Mouse (Mus musculus) MEL (cell line): ENCODE data around the gene Maff. TPM values are rescaled to one million over a fixed set of nuclear protein-coding genes. Genes with fewer than 3 reads are reported as not detected.

Source experiments
- DNase-seq: peaks from one replicate; pipeline ENCODE4 v3.0.0; 2011; ENCODE audit warnings: low read depth, low spot score
- H3K27ac ChIP-seq: 2 replicates; pipeline ENCODE4 v1.5.1; 2012; ENCODE audit warnings: low read depth, mild to moderate bottlenecking, control low read depth, low read length, moderate library complexity; ENCODE audit not compliant: control insufficient read depth
- H3K27me3 ChIP-seq, 2 experiments: fragments of 150-350 bp in 1 of 2; sonication (generic) in 1 of 2; 2 replicates each; pipeline ENCODE4 v1.6.1; 2012; ENCODE audit warnings: low read length in 2 of 2, mild to moderate bottlenecking in 2 of 2, improper control_type of control experiment in 1 of 2, moderate library complexity in 1 of 2; ENCODE audit not compliant: insufficient read depth in 2 of 2, control insufficient read depth in 1 of 2
- H3K36me3 ChIP-seq, 2 experiments: 2 replicates each; pipeline ENCODE4 v1.6.1; 2012 to 2014; ENCODE audit warnings: low read length in 2 of 2, improper control_type of control experiment in 1 of 2, inconsistent platforms in 1 of 2, mild to moderate bottlenecking in 1 of 2; ENCODE audit not compliant: insufficient read depth in 2 of 2, control insufficient read depth in 1 of 2
- H3K4me1 ChIP-seq, 2 experiments: fragments of 150-350 bp in 1 of 2; sonication (generic) in 1 of 2; 2 replicates each; pipeline ENCODE4 v1.6.1; 2012; ENCODE audit warnings: low read length in 2 of 2, improper control_type of control experiment in 1 of 2, mild to moderate bottlenecking in 1 of 2; ENCODE audit not compliant: insufficient read depth in 2 of 2, control insufficient read depth in 1 of 2
- H3K4me3 ChIP-seq, 2 experiments: fragments of 150-350 bp in 1 of 2; sonication (generic) in 1 of 2; 2 replicates each; pipeline ENCODE4 v1.5.1; 2012; ENCODE audit warnings: low read depth in 2 of 2, low read length in 2 of 2, mild to moderate bottlenecking in 2 of 2, moderate library complexity in 2 of 2, control low read depth in 1 of 2, improper control_type of control experiment in 1 of 2; ENCODE audit not compliant: control insufficient read depth in 1 of 2, insufficient read depth in 1 of 2
- H3K79me2 ChIP-seq: 2 replicates; pipeline ENCODE4 v1.6.1; 2012; ENCODE audit warnings: mild to moderate bottlenecking, low read length, moderate library complexity; ENCODE audit not compliant: control insufficient read depth, poor library complexity, insufficient read depth
- H3K9ac ChIP-seq: 2 replicates; pipeline ENCODE4 v1.6.1; 2012; ENCODE audit warnings: low read depth, mild to moderate bottlenecking, control low read depth, low read length, moderate library complexity; ENCODE audit not compliant: control insufficient read depth, poor library complexity, severe bottlenecking
- H3K9me3 ChIP-seq: fragments of 150-350 bp; sonication (generic); replicated peaks from 2 replicates; pipeline ENCODE4 v1.6.1; 2012; ENCODE audit warnings: mild to moderate bottlenecking, low read length, improper control_type of control experiment, moderate library complexity; ENCODE audit not compliant: insufficient read depth
- CHD2 ChIP-seq: IDR thresholded peaks from 2 replicates; pipeline ENCODE4 v1.6.1; 2011; ENCODE audit warnings: low read length, improper control_type of control experiment
- ELF1 ChIP-seq: IDR thresholded peaks from 2 replicates; pipeline ENCODE4 v1.6.1; 2014; ENCODE audit warnings: low read depth, mild to moderate bottlenecking, inconsistent platforms, low read length, improper control_type of control experiment, moderate library complexity
- KAT2A ChIP-seq: conservative IDR thresholded peaks from 2 replicates; pipeline ENCODE4 v1.6.1; 2012; ENCODE audit warnings: low read depth, low read length, improper control_type of control experiment, inconsistent platforms
- MAX ChIP-seq: IDR thresholded peaks from 2 replicates; pipeline ENCODE4 v1.6.1; 2011; ENCODE audit warnings: low read length, improper control_type of control experiment
- MAZ ChIP-seq: IDR thresholded peaks from 2 replicates; pipeline ENCODE4 v1.6.1; 2012; ENCODE audit warnings: low read depth, mild to moderate bottlenecking, inconsistent platforms, low read length, improper control_type of control experiment
- MEF2A ChIP-seq: IDR thresholded peaks from 2 replicates; pipeline ENCODE4 v1.6.1; 2014; ENCODE audit warnings: low read depth, mild to moderate bottlenecking, inconsistent platforms, low read length, improper control_type of control experiment; ENCODE audit not compliant: poor library complexity, insufficient replicate concordance, severe bottlenecking; ENCODE audit errors: extremely low read depth
- MXI1 ChIP-seq: IDR thresholded peaks from 2 replicates; pipeline ENCODE4 v1.6.1; 2011; ENCODE audit warnings: mild to moderate bottlenecking, low read depth, low read length, improper control_type of control experiment
- MYC ChIP-seq: IDR thresholded peaks from 2 replicates; pipeline ENCODE4 v1.6.1; 2011; ENCODE audit warnings: low read depth, mild to moderate bottlenecking, low read length, improper control_type of control experiment, moderate library complexity
- NELFE ChIP-seq: IDR thresholded peaks from 2 replicates; pipeline ENCODE4 v1.6.1; 2011; ENCODE audit warnings: low read depth, low read length, improper control_type of control experiment
- POLR2A ChIP-seq, 2 experiments: IDR thresholded peaks; 2 replicates each; pipeline ENCODE4 v1.6.1; 2011 to 2012; ENCODE audit warnings: low read length in 2 of 2, mild to moderate bottlenecking in 2 of 2, control low read depth in 1 of 2, improper control_type of control experiment in 1 of 2, low read depth in 1 of 2, moderate library complexity in 1 of 2; ENCODE audit not compliant: control insufficient read depth in 1 of 2, insufficient read depth in 1 of 2, poor library complexity in 1 of 2
- RAD21 ChIP-seq: IDR thresholded peaks from 2 replicates; pipeline ENCODE4 v1.6.1; 2011; ENCODE audit warnings: mild to moderate bottlenecking, low read depth, low read length, improper control_type of control experiment
- TBP ChIP-seq: IDR thresholded peaks from 2 replicates; pipeline ENCODE4 v1.8.0; 2011; ENCODE audit warnings: low read depth, low read length, improper control_type of control experiment
- TCF12 ChIP-seq: IDR thresholded peaks from 2 replicates; pipeline ENCODE4 v1.6.1; 2014; ENCODE audit warnings: low read depth, mild to moderate bottlenecking, inconsistent platforms, low read length, improper control_type of control experiment, moderate library complexity
- USF1 ChIP-seq: IDR thresholded peaks from 2 replicates; pipeline ENCODE4 v1.6.1; 2014; ENCODE audit warnings: low read depth, mild to moderate bottlenecking, inconsistent platforms, low read length, improper control_type of control experiment, moderate library complexity
- USF2 ChIP-seq, 2 experiments: IDR thresholded peaks; 2 replicates each; pipeline ENCODE4 v1.6.1; 2011 to 2012; ENCODE audit warnings: improper control_type of control experiment in 2 of 2, low read length in 2 of 2, borderline replicate concordance in 1 of 2, inconsistent platforms in 1 of 2, low read depth in 1 of 2, mild to moderate bottlenecking in 1 of 2; ENCODE audit not compliant: insufficient read depth in 1 of 2
- ZC3H11A ChIP-seq: IDR thresholded peaks from 2 replicates; pipeline ENCODE4 v1.6.1; 2012; ENCODE audit warnings: low read depth, mild to moderate bottlenecking, inconsistent platforms, low read length, improper control_type of control experiment
- ZKSCAN1 ChIP-seq: IDR thresholded peaks from 2 replicates; pipeline ENCODE4 v1.6.1; 2012; ENCODE audit warnings: low read depth, mild to moderate bottlenecking, inconsistent platforms, low read length, improper control_type of control experiment, moderate library complexity
- ZNF384 ChIP-seq: IDR thresholded peaks from 2 replicates; pipeline ENCODE4 v1.6.1; 2012; ENCODE audit warnings: low read depth, mild to moderate bottlenecking, inconsistent platforms, low read length, improper control_type of control experiment
- polyA plus RNA-seq, 2 experiments: library from polyadenylated mRNA; stranded (reverse) in 1 of 2; unstranded in 1 of 2; fragments of >175 nt in 1 of 2; fragments of >200 nt in 1 of 2; gene quantifications; 2 replicates each; pipeline versions ENCODE4 v1.2.1 to v1.2.4; 2012; ENCODE audit warnings: low replicate concordance in 2 of 2, low read depth in 1 of 2; ENCODE audit not compliant: insufficient read length in 2 of 2, insufficient read depth in 1 of 2, missing spikeins in 1 of 2
- total RNA-seq: library from RNA; depleted of rRNA; stranded (reverse); fragments of 300-350 nt; gene quantifications from 2 replicates; pipeline ENCODE4 v1.2.3, GENCODE M21; 2012; rRNA removed

The Maff gene
- total and polyA plus RNA-seq, 3 experiments, result 3.3 to 5.8 TPM; not detected in 1

GRCm38 (mm10) chr15:79406564-79406963 is 60.1 kb downstream of the Maff start:
- Histone ChIP-seq H3K27me3 (no peaks in the 10 kb centered on the region), H3K4me1 (peaks cover 2 to 28% of the 10 kb centered on the region in 2 experiments; a peak in 3 of 4 replicates), H3K27ac (no peak overlapping the region), H3K9me3 (no peaks in the 10 kb centered on the region), H3K79me2 (peaks cover 9% of the 10 kb centered on the region), H3K9ac (no peak overlapping the region), H3K4me3 (no peak overlapping the region), H3K36me3 (peaks cover 0 to 7% of the 10 kb centered on the region in 2 experiments; a peak in 1 of 4 replicates)
- DNase-seq, result no peak
- TF ChIP-seq MAZ, result no peak
- TF ChIP-seq TCF12, result no peak
- no peak for TF ChIP-seq MYC
- no peak for TF ChIP-seq MEF2A
- no peak for TF ChIP-seq POLR2A (IDR thresholded peaks at IDR 0.05; ENCODE audit: control insufficient read depth in 1 of 2, insufficient read depth in 1 of 2, low read depth in 1 of 2, low read length in 2 of 2, poor library complexity in 1 of 2)
- TF ChIP-seq CHD2, result no peak
- no peak for TF ChIP-seq MAX
- TF ChIP-seq KAT2A, result no peak
- no peak for TF ChIP-seq ZC3H11A
- TF ChIP-seq ZNF384, result no peak
- TF ChIP-seq USF2 (IDR thresholded peaks at IDR 0.05; ENCODE audit: borderline replicate concordance in 1 of 2, insufficient read depth in 1 of 2, low read depth in 1 of 2, low read length in 2 of 2), result no peak
- no peak for TF ChIP-seq ZKSCAN1
- no peak for TF ChIP-seq USF1
- no peak for TF ChIP-seq NELFE
- TF ChIP-seq MXI1, result no peak
- no peak for TF ChIP-seq TBP
- no peak for TF ChIP-seq RAD21
- TF ChIP-seq ELF1, result no peak

Other genes with a start within 250 kb of the Maff start
- gene Micall1, start 237.7 kb upstream of the Maff start, total RNA-seq, result 4.1 and 4.8 TPM in 2 replicates
- gene Micall1, start 237.7 kb upstream of the Maff start, polyA plus RNA-seq, result 10 to 100 TPM in 1 of 2 experiments, not detected in 1; 13.5 TPM
- gene Polr2f, start 205.6 kb upstream of the Maff start, total RNA-seq, result 362 and 423 TPM in 2 replicates
- gene Polr2f, start 205.6 kb upstream of the Maff start, polyA plus RNA-seq, result 100 to 1,000 TPM in 1 of 2 experiments, not detected in 1; 510 TPM
- 4.0 and 4.9 TPM in 2 replicates for gene 1700088E04Rik, start 205.4 kb upstream of the Maff start, total RNA-seq
- gene 1700088E04Rik, start 205.4 kb upstream of the Maff start, polyA plus RNA-seq, result 1 to 10 TPM in 1 of 2 experiments, not detected in 1; 9.3 TPM
- not detected in 2 replicates for gene Sox10, start 181.4 kb upstream of the Maff start, total RNA-seq
- not detected for gene Sox10, start 181.4 kb upstream of the Maff start, polyA plus RNA-seq
- 17.6 and 20.8 TPM in 2 replicates for gene Pick1, start 117.4 kb upstream of the Maff start, total RNA-seq
- gene Pick1, start 117.4 kb upstream of the Maff start, polyA plus RNA-seq, result 10 to 100 TPM in 1 of 2 experiments, not detected in 1; 24.3 TPM
- gene Gm49486, start 117.2 kb upstream of the Maff start, total RNA-seq, result 0.12 and 0.16 TPM in 2 replicates
- under 1 TPM in 1 of 2 experiments, not detected in 1; 0.46 TPM for gene Gm49486, start 117.2 kb upstream of the Maff start, polyA plus RNA-seq
- gene Slc16a8, start 91.9 kb upstream of the Maff start, total RNA-seq, result 0.15 TPM in 1 of 2 replicates, not detected in the other
- gene Slc16a8, start 91.9 kb upstream of the Maff start, polyA plus RNA-seq, result under 1 TPM in 1 of 2 experiments, not detected in 1; 0.47 TPM
- 1.1 TPM in 1 of 2 replicates, not detected in the other for gene Baiap2l2, start 61.1 kb upstream of the Maff start, total RNA-seq
- under 1 TPM in 1 of 2 experiments, not detected in 1; 0.60 TPM for gene Baiap2l2, start 61.1 kb upstream of the Maff start, polyA plus RNA-seq
- gene Pla2g6, start 18.2 kb upstream of the Maff start, total RNA-seq, result 11.8 and 12.0 TPM in 2 replicates
- 10 to 100 TPM in 1 of 2 experiments, not detected in 1; 24.7 TPM for gene Pla2g6, start 18.2 kb upstream of the Maff start, polyA plus RNA-seq
- gene Tmem184b, start 56.9 kb downstream of the Maff start, total RNA-seq, result 7.2 and 7.5 TPM in 2 replicates
- gene Tmem184b, start 56.9 kb downstream of the Maff start, polyA plus RNA-seq, result 10 to 100 TPM in 1 of 2 experiments, not detected in 1; 28.4 TPM
- gene Csnk1e, start 108.9 kb downstream of the Maff start, total RNA-seq, result 28.5 and 33.3 TPM in 2 replicates
- 10 to 100 TPM in 1 of 2 experiments, not detected in 1; 58.1 TPM for gene Csnk1e, start 108.9 kb downstream of the Maff start, polyA plus RNA-seq
- not detected in 2 replicates for gene Kcnj4, start 158.6 kb downstream of the Maff start, total RNA-seq
- gene Kcnj4, start 158.6 kb downstream of the Maff start, polyA plus RNA-seq, result under 1 TPM in 1 of 2 experiments, not detected in 1; 0.07 TPM
- 12.6 and 14.5 TPM in 2 replicates for gene Kdelr3, start 169.8 kb downstream of the Maff start, total RNA-seq
- 10 to 100 TPM in 1 of 2 experiments, not detected in 1; 32.2 TPM for gene Kdelr3, start 169.8 kb downstream of the Maff start, polyA plus RNA-seq
- gene Ddx17, start 200.1 kb downstream of the Maff start, total RNA-seq, result 100 and 115 TPM in 2 replicates
- gene Ddx17, start 200.1 kb downstream of the Maff start, polyA plus RNA-seq, result 100 to 1,000 TPM in 1 of 2 experiments, 10 to 100 TPM in 1; 85.4 to 148 TPM